Mouse (Mus musculus) v-Abl transformed pro-B cells (cell line): Measurements from ENCODE around the gene Adam19.

Experiments
- in situ Hi-C, 2 experiments: fragments of 400-800 bp; cut with MboI; formaldehyde crosslinking; loops; one replicate each; pipeline ENCODE4 v1.15.1; 2025; ENCODE audit not compliant: unreplicated experiment in 2 of 2

Adam19 gene

DNA sequence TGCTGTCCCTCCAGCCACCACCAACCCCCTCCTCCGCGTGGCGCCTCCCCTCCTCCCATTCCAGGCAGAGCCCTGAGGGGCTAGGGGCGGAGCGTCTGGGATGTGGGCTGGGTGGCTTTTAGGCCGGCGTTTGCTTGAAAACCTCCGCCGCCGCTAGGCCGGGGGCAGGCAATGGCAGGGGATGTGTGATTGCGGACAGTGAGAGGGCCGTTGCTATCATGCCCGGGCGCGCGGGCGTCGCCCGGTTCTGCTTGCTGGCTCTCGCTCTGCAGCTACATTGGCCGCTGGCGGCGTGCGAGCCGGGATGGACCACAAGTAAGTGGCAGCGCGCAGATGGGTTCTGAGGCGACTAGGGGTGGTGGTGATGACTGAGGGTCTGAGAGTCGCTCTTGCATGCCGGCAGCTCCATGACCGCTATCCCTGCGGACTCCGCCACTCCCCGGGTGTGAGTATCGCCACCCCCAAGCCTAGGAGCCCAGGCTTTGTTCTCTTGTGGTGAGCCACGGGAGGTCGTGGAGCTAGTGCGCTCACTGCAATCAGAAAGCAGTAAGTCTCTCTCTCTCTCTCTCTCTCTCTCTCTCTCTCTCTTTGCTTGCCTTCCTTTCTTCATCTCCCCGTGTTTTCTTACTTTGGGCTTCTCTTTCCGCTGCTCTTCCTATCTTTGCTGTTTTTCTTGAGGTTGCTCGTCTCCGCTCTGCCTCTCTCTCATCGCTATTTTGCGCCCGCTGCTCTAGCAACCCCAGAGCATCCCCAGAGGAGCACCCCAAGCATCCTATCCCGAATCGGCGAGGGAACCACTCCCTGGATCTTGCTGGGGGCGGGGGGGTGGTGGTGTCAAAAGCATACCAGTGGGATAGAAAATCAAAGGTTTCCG lies at the start of gene Adam19:
Gene Adam19 (plus strand): TSS at position 97 of the 874 bp plus-strand sequence.
- in situ Hi-C loops = loop anchor here in 1 of 2 experiments (5.0 kb wide), 1 partner anchor 71 kb away; no protein-coding TSS in a partner anchor

DNA sequence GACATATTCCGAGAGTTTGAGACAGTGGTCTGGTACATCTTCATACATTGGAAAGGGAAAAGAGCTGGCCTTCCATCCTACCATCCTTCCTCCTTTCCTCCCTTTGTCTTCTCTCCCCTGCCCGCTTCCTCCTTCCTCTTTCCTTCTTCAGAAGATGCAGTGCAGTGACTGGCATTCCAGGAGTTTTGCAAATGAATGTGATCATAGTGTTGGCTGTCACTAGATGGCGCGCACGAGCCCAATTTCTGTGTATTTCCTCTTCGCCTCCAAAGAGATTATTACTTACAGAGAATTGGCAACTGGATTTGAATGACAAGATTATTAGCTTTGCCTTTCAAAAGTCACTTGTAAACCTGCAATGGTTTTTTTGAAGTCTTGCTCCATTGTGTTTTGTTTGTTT lies 39.7 kb upstream of the Adam19 start:
- in situ Hi-C loops = no loop called here

DNA sequence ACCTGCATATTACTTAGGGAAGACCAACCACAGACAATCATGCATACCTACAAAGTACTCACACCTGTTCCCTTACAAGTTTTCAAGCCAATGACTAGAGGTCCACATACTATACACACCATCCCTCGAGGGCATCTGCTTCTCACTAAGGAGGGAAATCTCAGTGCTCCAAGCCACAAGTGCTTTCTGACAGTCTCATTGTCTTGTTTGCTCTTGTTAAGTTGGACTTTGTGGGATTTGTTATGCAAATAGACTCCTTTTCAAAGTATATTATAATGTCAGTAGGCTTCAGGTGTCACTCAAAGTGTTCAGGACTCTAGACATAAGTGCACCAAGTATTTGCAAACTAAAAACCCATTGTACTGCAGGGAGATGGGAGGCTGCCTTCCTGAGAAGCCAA lies 35.5 kb upstream of the Adam19 start:
- in situ Hi-C loops = no loop called here

DNA sequence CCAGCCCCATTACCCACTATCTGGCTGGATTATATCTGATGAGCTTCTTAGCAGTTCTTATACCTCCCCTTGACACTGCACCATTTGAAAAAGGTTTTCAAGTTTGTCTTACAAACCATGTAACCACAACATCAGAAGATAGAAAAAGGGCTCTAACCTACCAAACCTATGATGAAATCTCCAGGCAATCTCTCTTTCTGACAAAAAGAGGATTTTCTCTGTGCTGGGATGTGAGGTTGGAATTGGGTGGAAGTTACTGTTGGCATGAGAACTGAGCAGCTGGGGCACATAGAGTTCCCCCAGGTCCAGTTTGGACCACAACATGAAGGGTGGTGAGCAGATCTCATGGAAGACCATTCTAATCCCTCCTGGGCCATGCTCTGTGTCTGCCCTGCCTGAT lies 33.9 kb upstream of the Adam19 start:
- in situ Hi-C loops = no loop called here

DNA sequence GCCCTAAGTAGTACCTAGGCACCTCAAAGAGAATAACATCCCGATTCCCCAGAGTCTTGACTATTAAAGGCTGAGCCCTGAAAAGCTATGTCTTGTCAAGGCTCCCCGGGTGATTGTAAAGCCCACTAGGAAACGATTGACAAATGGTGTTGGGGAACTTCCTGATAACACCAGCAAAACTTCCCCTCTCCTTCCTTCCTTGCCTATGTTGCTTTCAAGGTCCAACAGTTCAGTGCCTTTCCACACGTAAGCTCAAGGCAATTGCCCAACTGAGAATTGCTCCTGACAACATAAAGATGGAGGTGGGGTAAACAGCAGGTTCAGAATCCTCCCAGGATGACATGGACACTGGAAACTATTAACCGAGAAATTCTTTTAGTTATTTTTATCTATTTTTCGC lies 32.8 kb upstream of the Adam19 start:
- in situ Hi-C loops = no loop called here

DNA sequence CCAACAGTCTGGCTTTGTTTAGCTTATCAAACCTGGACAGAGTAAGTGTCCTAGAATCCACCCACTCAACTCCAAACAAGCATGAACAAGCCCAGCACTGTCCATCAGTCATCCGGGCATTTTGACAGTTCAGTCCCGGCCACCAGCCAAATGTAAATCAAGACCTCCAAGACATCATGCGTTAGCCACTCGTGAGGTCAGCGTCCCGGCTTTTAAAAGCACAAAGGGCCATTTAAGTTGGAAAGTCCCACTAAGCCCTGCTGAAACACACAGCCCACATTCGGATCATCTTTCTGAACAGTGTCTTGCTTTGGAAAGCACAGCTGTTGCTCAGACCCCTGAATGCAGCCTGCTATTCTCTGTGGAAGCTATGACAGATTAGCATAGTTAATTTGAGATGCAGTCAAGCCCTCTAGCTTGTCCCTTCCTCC lies 29.8 kb upstream of the Adam19 start:
- in situ Hi-C loops = loop anchor here (25.0 kb wide), 2 partner anchors 186 to 611 kb away; partner anchors contain the start of gene Dppa1 (in 1 of the 2)

DNA sequence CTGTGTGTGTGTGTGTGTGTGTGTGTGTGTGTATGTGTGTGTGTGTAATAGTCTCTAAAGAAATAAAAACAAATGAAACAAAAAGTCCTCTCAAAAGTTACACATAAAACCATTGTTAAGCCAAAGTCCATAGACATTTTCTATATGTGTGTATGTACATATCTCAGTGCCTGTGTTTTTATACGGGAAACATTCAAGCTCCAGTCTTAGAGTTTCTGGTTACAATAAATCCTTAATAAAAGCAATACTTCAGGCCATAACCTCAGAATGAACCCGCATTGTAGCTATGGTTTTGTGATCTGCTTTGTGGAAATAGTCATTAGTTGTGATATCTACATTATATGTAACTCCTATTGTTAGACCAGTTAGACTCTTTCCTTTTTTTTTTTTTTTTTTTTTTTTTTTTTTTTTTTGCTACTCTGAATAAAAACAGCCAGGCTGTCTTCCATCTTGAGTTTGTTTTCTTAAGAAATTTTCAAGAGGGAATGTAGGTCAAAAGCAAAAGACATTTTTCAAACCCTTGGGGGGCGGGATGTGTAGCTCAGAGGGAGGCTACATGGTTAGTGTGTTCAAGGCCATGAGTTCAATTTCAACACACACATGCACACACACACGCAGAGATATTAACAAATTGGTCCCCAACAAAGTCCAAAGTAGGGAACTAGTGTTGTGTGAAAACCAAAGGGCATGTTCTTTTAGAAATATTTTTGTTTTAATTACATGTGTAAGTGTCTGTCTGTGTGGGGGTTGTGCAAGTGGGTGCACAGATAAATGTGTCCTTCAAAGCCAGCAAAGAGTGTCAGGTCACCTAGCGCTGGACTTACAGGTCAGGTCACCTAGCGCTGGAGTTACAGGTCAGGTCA lies 27.6 kb upstream of the Adam19 start:
- in situ Hi-C loops = loop anchor here (25.0 kb wide), 2 partner anchors 184 to 609 kb away; partner anchors contain the start of gene Dppa1 (in 1 of the 2)

DNA sequence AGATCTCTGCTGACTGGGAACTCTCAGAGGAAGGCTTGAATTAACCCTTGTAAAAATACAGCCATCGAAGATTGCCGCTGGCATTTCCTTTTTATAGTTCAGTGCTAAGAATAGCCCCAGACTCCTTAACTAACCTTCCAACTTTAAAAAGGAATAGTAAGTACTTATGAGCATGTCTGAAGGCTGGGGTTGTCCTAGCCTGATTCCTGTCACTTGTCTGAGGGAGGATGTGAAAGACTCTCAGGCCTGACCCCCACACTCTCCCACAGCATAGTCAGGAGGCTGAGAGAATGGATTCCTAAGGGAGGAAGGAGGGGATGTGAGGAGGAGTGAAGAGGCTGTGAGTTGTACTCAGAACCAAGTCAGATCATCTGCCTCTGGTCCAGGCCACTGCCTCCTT lies 26.3 kb upstream of the Adam19 start:
- in situ Hi-C loops = loop anchor here (25.0 kb wide), 2 partner anchors 183 to 608 kb away; partner anchors contain the start of gene Dppa1 (in 1 of the 2)

DNA sequence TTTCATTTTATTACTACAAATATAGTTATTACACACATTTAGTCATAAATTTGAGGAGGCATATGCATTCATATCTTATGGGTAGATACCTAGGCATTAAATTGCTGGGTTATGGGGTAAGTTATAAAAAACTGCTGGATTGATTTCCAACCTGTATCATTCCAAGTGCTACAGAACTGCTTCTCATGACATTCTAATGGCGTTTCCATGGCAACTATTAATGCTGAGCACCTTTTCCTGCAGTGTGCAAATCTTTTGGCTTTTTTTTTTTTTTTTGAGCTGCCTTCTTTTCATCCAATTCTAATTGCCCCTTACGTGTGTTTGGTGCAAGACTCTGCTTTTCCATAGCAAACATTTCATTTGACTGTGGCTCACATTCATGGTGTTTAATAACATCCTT lies 25.8 kb upstream of the Adam19 start:
- in situ Hi-C loops = loop anchor here (5.0 to 25.0 kb wide), 3 partner anchors 182 to 607 kb away; partner anchors contain the start of gene Dppa1 (in 1 of the 2)

DNA sequence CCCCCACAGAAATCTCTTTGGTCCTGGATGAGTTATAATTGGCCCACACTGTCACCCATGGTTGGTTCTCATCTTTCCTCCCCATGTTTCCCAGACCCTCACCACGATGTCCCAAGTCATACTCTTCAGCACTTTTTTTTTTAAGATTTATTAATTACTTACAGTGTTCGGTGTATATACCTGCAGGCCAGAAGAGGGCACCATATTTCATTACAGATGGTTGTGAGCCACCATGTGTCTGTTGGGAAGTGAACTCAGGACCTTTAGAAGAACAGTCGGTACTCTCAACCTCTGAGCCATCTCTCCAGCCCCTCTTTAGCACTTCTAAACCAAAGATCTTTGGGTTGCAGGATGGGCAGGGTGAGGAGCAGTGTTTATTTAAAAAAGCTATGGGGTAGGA lies 24.3 kb upstream of the Adam19 start:
- in situ Hi-C loops = loop anchor here (5.0 to 25.0 kb wide), 3 partner anchors 181 to 606 kb away; partner anchors contain the start of gene Dppa1 (in 1 of the 2)

DNA sequence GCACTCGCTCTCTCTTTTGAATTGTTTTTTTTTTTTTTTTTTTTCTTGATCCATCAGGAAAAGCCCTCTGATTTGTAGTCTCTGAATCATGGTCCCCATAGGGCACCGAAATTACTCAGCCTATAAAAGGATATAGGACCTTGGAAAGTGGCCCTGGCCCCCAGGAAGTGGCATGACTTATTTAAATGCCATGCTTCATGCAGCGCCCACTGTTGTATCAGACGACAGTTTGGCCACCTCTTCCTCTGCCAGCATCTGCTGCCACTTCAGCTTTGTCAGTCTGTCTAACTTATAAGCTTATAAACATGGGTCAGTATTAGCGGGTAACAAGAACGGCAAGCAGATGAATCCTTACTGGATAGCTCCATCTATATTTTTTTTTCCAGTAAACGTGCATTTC lies 22.8 kb upstream of the Adam19 start:
- in situ Hi-C loops = loop anchor here (5.0 to 25.0 kb wide), 3 partner anchors 179 to 604 kb away; partner anchors contain the start of gene Dppa1 (in 1 of the 2)

DNA sequence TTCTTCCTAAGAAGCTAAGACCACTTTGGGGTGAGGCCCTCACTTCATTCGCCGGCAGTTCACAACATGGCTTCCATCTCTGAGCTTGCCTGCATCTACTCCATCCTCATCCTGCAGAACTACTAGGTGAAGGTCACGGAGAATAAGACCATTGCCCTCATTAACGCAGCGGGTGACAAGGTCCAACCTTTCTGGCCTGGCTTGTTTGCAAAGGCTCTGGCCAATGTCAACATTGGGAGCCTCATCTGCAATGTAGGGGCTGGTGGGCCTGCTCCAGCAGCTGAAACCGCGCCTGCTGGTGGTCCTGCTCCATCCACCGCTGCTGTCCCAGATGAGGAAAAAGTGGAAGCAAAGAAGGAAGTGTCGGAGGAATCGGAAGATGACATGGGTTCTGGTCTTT lies 19.4 kb upstream of the Adam19 start:
- in situ Hi-C loops = loop anchor here (25.0 kb wide), 2 partner anchors 176 to 601 kb away; partner anchors contain the start of gene Dppa1 (in 1 of the 2)

DNA sequence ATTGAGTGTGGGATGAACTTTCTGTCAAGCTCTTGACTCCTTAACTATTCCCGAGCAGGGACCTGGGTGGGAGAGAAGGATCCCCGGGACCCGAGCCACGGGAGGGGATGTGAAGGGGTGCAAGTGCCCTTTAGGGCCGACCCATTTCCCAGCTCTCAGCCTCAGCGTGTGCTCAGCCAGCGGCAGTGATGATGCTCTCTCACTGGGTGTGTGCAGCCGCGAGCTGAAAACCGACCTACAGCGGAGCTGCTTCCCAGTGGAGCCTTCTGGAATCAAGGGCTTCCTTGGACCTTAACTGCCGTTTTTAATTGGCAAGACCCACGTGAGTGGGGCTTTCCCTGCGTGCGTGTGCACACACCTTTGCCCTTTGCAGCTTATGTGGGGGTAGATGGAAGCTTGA lies 16.9 kb upstream of the Adam19 start:
- in situ Hi-C loops = loop anchor here (25.0 kb wide), 2 partner anchors 173 to 598 kb away; partner anchors contain the start of gene Dppa1 (in 1 of the 2)

DNA sequence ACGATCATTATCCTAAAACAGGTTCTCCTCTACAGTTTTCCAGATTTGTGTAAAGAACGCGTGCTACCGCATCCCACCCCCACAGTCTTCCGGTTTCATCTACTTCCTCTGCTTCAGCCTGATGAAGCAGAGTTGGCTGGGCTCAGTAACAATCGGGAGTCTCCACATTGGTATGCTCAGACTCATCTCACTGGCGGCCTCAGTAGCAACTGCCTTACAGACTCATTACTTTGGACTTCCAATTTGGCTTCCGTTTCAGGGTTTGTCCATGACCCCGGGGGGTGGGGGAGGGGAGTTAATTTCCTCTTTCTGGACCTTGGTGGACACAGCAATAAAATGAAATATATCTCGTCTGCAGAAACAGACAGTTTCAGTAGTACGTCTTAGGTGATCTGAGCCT lies 16.5 kb upstream of the Adam19 start:
- in situ Hi-C loops = loop anchor here (25.0 kb wide), 2 partner anchors 173 to 598 kb away; partner anchors contain the start of gene Dppa1 (in 1 of the 2)

DNA sequence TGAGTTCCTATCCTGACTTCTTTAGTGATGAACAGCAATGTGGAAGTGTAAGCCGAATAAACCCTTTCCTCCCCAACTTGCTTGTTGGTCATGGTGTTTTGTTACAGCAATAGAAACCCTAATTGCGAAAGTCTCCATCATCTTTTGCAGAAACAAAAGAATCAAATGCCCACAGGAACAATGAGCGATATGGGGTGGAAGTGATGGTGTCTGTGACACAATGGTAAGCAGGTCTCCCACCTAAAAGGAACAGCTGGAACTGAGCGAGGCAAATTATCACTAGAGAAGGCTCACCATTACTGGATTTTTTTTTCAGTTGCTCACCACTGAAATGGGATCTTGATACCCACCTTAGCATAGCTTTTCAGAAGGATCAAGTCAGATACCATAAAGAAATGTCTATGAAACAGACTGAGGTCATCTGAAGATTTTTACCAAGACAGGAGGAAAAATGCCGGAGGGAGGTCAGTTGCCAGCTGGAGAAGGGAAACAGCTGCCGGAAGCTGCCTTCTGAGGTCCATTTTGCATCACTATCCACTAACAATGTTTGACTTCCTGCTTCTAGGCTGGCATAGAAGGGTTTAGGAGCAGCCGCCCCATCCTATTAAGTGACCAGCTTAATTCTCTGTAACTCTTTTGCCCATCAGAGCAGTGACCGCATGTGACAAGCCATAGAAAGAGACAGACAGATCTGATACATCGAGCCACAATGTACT lies 14.8 kb upstream of the Adam19 start:
- in situ Hi-C loops = loop anchor here (25.0 kb wide), 2 partner anchors 171 to 596 kb away; partner anchors contain the start of gene Dppa1 (in 1 of the 2)

DNA sequence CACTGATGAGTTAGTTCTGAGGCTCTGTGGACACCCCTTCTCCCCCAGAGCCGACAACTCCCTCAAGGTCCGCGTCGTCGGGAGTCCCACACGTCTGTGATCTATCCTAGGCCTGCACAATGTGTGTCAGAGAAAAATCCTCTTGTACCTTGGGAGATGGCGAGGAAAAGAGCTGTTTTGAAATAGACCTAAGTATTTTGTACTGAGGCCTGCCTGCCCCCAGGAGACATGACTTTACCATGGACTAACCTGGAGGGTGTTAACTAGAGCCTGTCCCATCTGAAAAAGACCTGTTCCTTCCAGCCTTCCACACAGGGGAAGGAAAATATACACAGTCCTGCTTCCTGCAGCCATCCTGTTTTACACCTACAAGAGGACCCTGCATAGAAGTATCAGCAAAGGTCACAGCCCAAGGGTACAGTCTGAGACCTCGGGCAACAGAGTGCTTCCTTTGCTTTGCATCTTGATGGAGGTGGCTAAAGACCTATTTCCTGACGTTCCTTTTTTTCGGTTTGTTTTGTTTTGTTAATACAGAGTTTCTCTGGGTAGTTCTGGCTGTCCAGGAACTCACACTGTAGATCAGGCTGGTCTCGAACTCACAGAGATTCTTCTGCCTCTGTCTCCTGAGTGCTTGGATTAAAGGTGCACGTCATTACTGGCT lies 14.1 kb upstream of the Adam19 start:
- in situ Hi-C loops = loop anchor here (25.0 kb wide), 2 partner anchors 171 to 596 kb away; partner anchors contain the start of gene Dppa1 (in 1 of the 2)

DNA sequence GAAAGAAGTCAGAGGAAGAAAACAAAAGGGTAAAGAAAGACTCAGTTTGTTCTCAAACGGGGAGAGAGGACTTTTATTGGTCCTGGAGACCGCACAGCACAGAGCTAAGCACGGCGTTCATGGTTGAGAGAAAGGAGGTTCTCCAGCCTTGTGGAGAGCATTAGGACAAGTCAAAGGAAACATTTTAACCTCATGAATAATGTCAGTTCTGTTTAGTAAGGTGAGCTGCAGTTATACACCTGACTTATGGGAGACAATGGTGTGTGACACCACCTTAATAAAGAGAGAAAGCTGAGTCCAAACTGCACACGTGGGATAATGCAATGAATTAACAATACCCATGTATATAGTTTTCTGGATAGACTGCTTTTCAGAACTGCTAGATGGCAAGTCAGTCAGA lies 11.0 kb upstream of the Adam19 start:
- in situ Hi-C loops = loop anchor here (25.0 kb wide), 2 partner anchors 168 to 593 kb away; partner anchors contain the start of gene Dppa1 (in 1 of the 2)

DNA sequence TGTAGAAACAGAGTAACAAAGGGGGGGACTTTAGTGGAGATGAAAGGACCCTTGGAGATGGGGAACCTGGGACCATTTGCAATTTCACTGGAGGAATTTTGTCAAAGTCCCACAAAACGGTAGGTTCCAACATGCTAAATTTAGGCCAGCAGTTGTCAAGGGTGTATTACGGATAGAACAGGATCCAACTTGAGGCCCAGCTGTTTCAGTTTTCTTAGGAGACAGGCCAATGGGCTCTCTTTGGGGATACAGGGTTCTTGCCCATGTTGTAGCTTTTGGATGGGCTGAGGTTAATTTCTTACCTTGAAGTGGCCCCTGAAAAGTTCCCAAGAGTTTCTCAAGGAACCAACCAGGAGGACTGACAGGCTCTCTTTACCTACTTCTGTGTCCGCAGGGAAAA lies 8.5 kb upstream of the Adam19 start:
- in situ Hi-C loops = loop anchor here (25.0 kb wide), 2 partner anchors 165 to 590 kb away; partner anchors contain the start of gene Dppa1 (in 1 of the 2)

DNA sequence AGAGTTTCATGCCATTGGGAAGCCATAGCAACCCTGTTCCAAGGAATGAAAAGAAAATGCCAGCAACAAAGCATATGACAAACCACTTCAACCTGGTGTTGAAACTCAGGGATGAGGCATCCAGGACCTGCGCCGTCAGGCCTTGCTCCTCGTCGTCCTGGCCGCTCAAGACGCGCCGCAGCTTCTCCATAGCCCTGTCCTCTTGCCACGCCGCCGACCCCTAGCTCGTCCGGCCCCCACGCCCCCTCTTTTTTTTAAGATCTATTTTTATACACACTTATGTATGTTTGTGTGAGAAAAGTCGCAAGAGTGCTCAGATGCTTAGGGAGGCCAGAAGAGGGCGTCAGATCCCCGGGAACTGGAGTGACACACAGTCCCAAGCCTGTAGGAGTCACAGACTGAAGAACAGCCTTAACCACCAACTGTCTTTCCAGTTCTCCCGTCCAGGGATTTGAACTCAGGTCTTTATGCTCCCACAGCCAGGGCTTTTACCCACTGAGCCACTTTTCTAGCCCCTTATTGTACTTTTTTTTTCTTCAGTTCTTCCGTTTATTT lies 3.6 kb upstream of the Adam19 start, which contains the start of gene Gm12166:
Gene Gm12166 (minus strand): TSS at position 217 of the 555 bp plus-strand sequence.
- in situ Hi-C loops = loop anchor here in 1 of 2 experiments (5.0 kb wide), 1 partner anchor 75 kb away; no protein-coding TSS in a partner anchor
